Mouse (Mus musculus) thymus, adult 2 months (tissue): ENCODE data around the gene Gh.

ENCODE experiments used
- CTCF ChIP-seq: fragments of 200-500 bp; IDR thresholded peaks from 2 replicates; pipeline ENCODE4 v1.5.1; 2012; ENCODE audit warnings: mild to moderate bottlenecking, control low read depth, low read length, moderate library complexity, borderline replicate concordance; ENCODE audit not compliant: control insufficient read depth, poor library complexity, insufficient read depth; ENCODE audit errors: extremely low read depth
- POLR2A ChIP-seq: fragments of 200-500 bp; IDR thresholded peaks from 2 replicates; pipeline ENCODE4 v1.6.1; 2012; ENCODE audit warnings: mild to moderate bottlenecking, low read length, control low read depth, moderate library complexity; ENCODE audit not compliant: control insufficient read depth, poor library complexity, insufficient read depth; ENCODE audit errors: extremely low read depth

GRCm38 (mm10) chr11:106272644-106273310 is 28.9 kb downstream of the Gh start, which contains the start of gene Smarcd2:
- TF ChIP-seq POLR2A (peak; percentile 75), CTCF (peak; percentile 58; the same call in 1 of the 2 replicates)
